Mouse (Mus musculus) cortical plate, adult 2 months (tissue): ENCODE results near the gene Ptger4.

ENCODE experiments used
- CTCF ChIP-seq: fragments of 200-500 bp; IDR thresholded peaks from 2 replicates; pipeline ENCODE4 v1.5.1; 2011; ENCODE audit warnings: mild to moderate bottlenecking, control low read depth, low read length; ENCODE audit not compliant: insufficient read depth; ENCODE audit errors: extremely low read depth
- POLR2A ChIP-seq: fragments of 200-500 bp; IDR thresholded peaks from 2 replicates; pipeline ENCODE4 v1.6.1; 2011; ENCODE audit warnings: mild to moderate bottlenecking, low read length, control low read depth; ENCODE audit not compliant: insufficient read depth; ENCODE audit errors: extremely low read depth

DNA sequence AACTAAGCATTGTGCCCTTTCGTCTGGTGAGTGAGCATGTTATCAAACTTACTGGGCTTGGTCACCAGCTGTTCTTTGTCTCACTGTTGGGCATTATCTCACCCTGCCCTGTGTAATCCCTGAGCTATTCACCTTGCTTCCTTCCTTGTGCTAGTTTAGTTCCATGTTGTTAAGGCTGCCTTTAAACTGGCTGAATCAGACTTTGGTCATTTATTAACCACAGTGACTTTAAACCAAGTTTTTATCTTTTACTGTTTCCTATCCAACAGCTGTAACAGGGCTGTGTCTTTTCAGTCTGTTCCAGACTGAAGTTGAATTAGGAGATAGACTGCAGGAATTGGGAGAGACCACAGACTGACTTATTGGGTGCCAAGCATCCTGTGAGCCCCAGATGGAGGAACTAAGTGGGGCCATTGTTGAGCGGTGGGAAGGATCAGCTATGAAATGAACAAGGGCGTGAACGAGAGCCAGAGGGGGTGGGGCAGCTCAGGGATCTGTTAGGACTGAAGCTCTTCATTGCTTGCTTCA, 47.9 kb downstream of the Ptger4 start:
- TF ChIP-seq POLR2A (no peak), CTCF (no peak)
